Mouse (Mus musculus) kidney, postnatal 36 days (tissue): ENCODE results near the gene Arl5b.

ENCODE experiments used
- DNase-seq, 2 experiments: peaks; one replicate each; pipeline ENCODE4 v3.0.0; 2021 to 2022; ENCODE audit warnings: mixed read lengths in 2 of 2

The Arl5b gene

DNA sequence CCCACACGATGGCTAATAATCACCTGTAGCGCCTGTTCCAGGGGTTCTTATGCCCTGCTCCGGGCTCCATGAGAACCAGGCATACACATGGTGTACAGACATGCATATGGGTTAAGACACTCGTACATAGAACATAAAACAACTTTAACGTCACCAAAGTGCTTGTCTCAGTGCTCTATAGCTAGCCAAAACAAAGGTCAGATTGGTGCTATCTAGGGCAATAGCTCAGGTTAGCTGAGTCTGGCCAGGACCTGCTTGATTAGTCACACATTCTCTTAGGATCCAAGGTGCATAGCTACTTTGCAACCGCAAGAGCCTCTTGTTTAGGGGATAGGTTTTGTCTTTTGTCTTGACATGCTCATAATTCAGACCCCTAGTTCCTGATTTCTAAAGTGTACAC is 63.5 kb downstream of the Arl5b start:
- DNase-seq = no peak

DNA sequence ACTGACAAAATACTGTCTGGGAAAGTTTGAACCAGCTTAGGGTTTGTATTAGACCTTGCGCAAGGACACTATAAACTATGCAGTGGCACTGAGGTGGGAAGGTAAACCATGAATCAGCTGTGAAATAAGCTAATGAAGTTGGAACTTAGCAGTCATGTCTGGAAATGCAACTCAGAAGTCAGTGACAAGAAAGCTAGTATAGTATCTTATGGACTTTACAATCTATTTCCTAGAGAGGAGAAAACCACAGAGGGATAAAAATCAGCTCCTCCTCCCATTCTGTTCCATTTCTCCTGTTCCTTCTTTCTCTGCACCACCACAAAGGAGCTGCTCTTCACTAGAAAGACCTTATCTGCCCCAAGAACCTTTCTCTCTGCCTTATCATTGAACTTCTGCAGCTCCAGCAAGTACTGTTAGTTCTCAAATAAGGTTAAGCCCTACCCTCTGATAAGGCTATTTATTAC is 72.1 kb downstream of the Arl5b start:
- DNase-seq = no peak
